In the genomic region with DNA sequence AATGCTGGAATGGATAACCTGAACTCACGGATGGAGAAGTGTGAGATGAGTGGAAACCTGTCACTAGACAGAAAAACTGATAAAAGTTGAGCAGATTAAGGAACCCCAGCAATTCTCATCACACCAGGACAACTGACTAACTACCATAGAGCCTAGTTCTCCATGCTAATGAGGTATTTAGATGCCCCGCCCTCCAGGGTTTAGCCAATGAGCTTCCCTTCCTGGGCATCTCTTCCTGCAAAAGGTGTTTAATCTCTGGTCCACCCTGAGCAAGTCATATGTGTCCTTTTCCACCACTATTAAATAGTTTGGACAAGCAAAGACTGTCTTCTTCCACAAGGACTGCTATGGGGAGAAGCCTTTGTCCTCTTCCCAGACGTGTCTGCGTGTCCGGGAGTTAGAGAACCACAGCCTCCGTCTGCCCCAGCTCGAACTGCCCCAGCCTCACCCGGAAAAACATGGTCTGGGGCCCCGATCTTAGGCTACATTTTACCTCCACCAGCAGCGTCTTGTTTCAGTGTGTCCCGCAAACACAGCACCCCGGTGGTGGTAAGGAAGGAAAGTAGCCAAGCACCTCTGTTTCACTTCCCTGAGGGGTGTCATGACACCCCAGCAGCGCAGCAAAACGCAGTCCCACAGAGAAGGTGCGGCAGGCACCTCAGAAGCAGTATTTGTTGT, we compare ENCODE assay signal across 11 mouse cellular contexts. TPM values are rescaled to one million over a fixed set of nuclear protein-coding genes. Genes with fewer than 3 reads are reported as not detected.
DNase-seq lines count a peak whose midpoint lies in the region; ATAC-seq and TF ChIP-seq lines count a peak whose summit lies in the region.
"Had no signal": no experiment of that assay in that cellular context is flagged by ENCODE, and none has a peak within 500 bp of the region (broad histone marks: within the 10 kb centered on the region; RNA-seq: fewer than 3 reads in every experiment).

No protein-coding gene starts in this region.

- no peaks in the 10 kb centered on the region for H3K9me3 ChIP-seq in liver, embryonic 11.5 days (ENCODE audit: control insufficient read depth, low read length)
- no peaks in the 10 kb centered on the region for H3K9me3 ChIP-seq in limb, embryonic 11.5 days (ENCODE audit: control insufficient read depth, low read length)
- no peaks in the 10 kb centered on the region for H3K9me3 ChIP-seq in stomach, postnatal 0 days (ENCODE audit: control insufficient read depth, low read length)
- H3K9me3 ChIP-seq: hindbrain, embryonic 12.5 days had no signal

- H3K9ac ChIP-seq in liver, embryonic 11.5 days (ENCODE audit: low read depth, low read length) = no peak overlapping the region
- H3K9ac ChIP-seq in limb, embryonic 11.5 days (ENCODE audit: low read length) = no peak overlapping the region
- H3K9ac ChIP-seq in stomach, postnatal 0 days (ENCODE audit: low read length) = no peak overlapping the region
- H3K9ac ChIP-seq: hindbrain, embryonic 12.5 days had no signal

- no peak for TF ChIP-seq EP300 in stomach, postnatal 0 days (optimal IDR thresholded peaks at IDR 0.05)

- peak overlapping the region; percentile 54 for H3K4me2 ChIP-seq in liver, embryonic 11.5 days
- H3K4me2 ChIP-seq in limb, embryonic 11.5 days (ENCODE audit: low read depth, severe bottlenecking) = peak overlapping the region; percentile 7; the same call in 1 of the 2 replicates
- peak overlapping the region; percentile 27 for H3K4me2 ChIP-seq in stomach, postnatal 0 days (replicated peaks; ENCODE audit: low read depth)
- H3K4me2 ChIP-seq: hindbrain, embryonic 12.5 days had no signal

- peak overlapping the region; percentile 20; the same call in 1 of the 2 replicates for H3K4me3 ChIP-seq in liver, embryonic 11.5 days (ENCODE audit: low read depth, low read length)
- H3K4me3 ChIP-seq in limb, embryonic 11.5 days (ENCODE audit: low read depth, low read length) = no peak overlapping the region
- H3K4me3 ChIP-seq in stomach, postnatal 0 days (ENCODE audit: low read depth, low read length) = peak overlapping the region; percentile 17; the same call in 1 of the 2 replicates
- H3K4me3 ChIP-seq: hindbrain, embryonic 12.5 days; megakaryocyte, embryonic 14.5 days had no signal

- TF ChIP-seq CTCF in stomach, postnatal 0 days (IDR thresholded peaks at IDR 0.05; ENCODE audit: low read depth) = no peak

- H3K27ac ChIP-seq in liver, embryonic 11.5 days (ENCODE audit: low read depth, low read length) = no peak overlapping the region
- no peak overlapping the region for H3K27ac ChIP-seq in limb, embryonic 11.5 days (replicated peaks; ENCODE audit: low read depth, low read length)
- H3K27ac ChIP-seq in stomach, postnatal 0 days (replicated peaks) = no peak overlapping the region
- H3K27ac ChIP-seq: hindbrain, embryonic 12.5 days had no signal

- H3K4me1 ChIP-seq in liver, embryonic 11.5 days (replicated peaks; ENCODE audit: control insufficient read depth, insufficient read depth, low read length) = no peaks in the 10 kb centered on the region
- H3K4me1 ChIP-seq in limb, embryonic 11.5 days (ENCODE audit: control insufficient read depth, insufficient read depth, low read length) = no peaks in the 10 kb centered on the region
- H3K4me1 ChIP-seq in stomach, postnatal 0 days (replicated peaks; ENCODE audit: control insufficient read depth, insufficient read depth) = no peaks in the 10 kb centered on the region
- H3K4me1 ChIP-seq: hindbrain, embryonic 12.5 days had no signal

- no peak for DNase-seq in liver, embryonic 11.5 days (ENCODE audit: low spot score)
- DNase-seq in liver (no peak), ZHBTc4 (ENCODE audit: low read depth, low spot score) (peak; percentile 24)
- no peak for DNase-seq in limb, embryonic 11.5 days (ENCODE audit: low spot score)
- DNase-seq in stomach, postnatal 0 days (ENCODE audit: low spot score) = peak; percentile 25
- DNase-seq in cerebellum, postnatal 36 days = no peak
- no peak for DNase-seq in gastrocnemius, postnatal 4 days (ENCODE audit: low spot score in 2 of 2)
- no peak for DNase-seq in adrenal gland, adult 18-20 months (ENCODE audit: low spot score in 2 of 2)

- no peak for ATAC-seq in liver, embryonic 11.5 days (replicated peaks; ENCODE audit: low FRiP score)
- no peak for ATAC-seq in limb, embryonic 11.5 days (ENCODE audit: insufficient number of reproducible peaks, low FRiP score, low TSS enrichment, low read depth)
- no peak for ATAC-seq in stomach, postnatal 0 days (ENCODE audit: low FRiP score, low TSS enrichment)

- WGBS in liver, embryonic 11.5 days = 30% methylated on average over 15 of the region's 15 CpGs
- WGBS in limb, embryonic 11.5 days = 46% methylated on average over 15 of the region's 15 CpGs
- 37% methylated on average over 15 of the region's 15 CpGs for WGBS in stomach, postnatal 0 days

- 0 out of 2 replicates have a peak, but pooled peaks cover 3% of the 10 kb centered on the region for H3K27me3 ChIP-seq in liver, embryonic 11.5 days (replicated peaks; ENCODE audit: control insufficient read depth, insufficient read depth, low read length)
- H3K27me3 ChIP-seq in limb, embryonic 11.5 days (ENCODE audit: control insufficient read depth, insufficient read depth, low read length) = no peaks in the 10 kb centered on the region
- H3K27me3 ChIP-seq in stomach, postnatal 0 days (ENCODE audit: control insufficient read depth, insufficient read depth, low read length) = no peaks in the 10 kb centered on the region

- no peaks in the 10 kb centered on the region for H3K36me3 ChIP-seq in liver, embryonic 11.5 days (ENCODE audit: control insufficient read depth, insufficient read depth, low read length)
- H3K36me3 ChIP-seq in limb, embryonic 11.5 days (ENCODE audit: control insufficient read depth, insufficient read depth, low read length) = no peaks in the 10 kb centered on the region
- H3K36me3 ChIP-seq in stomach, postnatal 0 days (ENCODE audit: control insufficient read depth, insufficient read depth, low read length) = no peaks in the 10 kb centered on the region
- H3K36me3 ChIP-seq: hindbrain, embryonic 12.5 days had no signal

RNA-seq across cellular contexts. Expression of a gene that starts 26.1 kb away (rescaled TPM):
- not detected in 2 replicates for polyA plus RNA-seq in liver, embryonic 11.5 days (2014; fragmentation: Nextera tagmentation; extraction: Ambion mirVana)
- polyA plus RNA-seq in limb, embryonic 11.5 days (2014; fragmentation: Nextera tagmentation; extraction: Ambion mirVana) = not detected in 2 replicates
- 0.05 and 0.07 TPM in 2 replicates for polyA plus RNA-seq in stomach, postnatal 0 days (2015; fragmentation: Nextera tagmentation; extraction: Ambion mirVana)
- 1 to 10 TPM; 4.0 to 4.9 TPM for total RNA-seq in gastrocnemius, postnatal 4 days (2021)
- not detected for total RNA-seq in adrenal gland, adult 18-20 months (2021)
- polyA plus RNA-seq: urinary bladder, adult 2 months had no signal

RNA-seq across cellular contexts. Expression of a gene that starts 28.7 kb away (rescaled TPM):
- 28.5 and 28.9 TPM in 2 replicates for polyA plus RNA-seq in liver, embryonic 11.5 days (2014; fragmentation: Nextera tagmentation; extraction: Ambion mirVana)
- 18.8 and 19.6 TPM in 2 replicates for polyA plus RNA-seq in limb, embryonic 11.5 days (2014; fragmentation: Nextera tagmentation; extraction: Ambion mirVana)
- 4.7 and 5.5 TPM in 2 replicates for polyA plus RNA-seq in stomach, postnatal 0 days (2015; fragmentation: Nextera tagmentation; extraction: Ambion mirVana)
- 10 to 100 TPM; 28.0 to 29.2 TPM for total RNA-seq in gastrocnemius, postnatal 4 days (2021)
- total RNA-seq in adrenal gland, adult 18-20 months (2021) = 10 to 100 TPM; 25.4 to 26.8 TPM

Comparison
In these comparisons a context has a peak if more than half of its experiments do, and no peak if none do; other contexts are left out.
1. DNase-seq: peak in ZHBTc4 (single experiment) and stomach, postnatal 0 days (single experiment); none in liver, embryonic 11.5 days (single experiment), liver (single experiment), limb, embryonic 11.5 days (single experiment), cerebellum, postnatal 36 days (0 of 2), gastrocnemius, postnatal 4 days (0 of 2) and adrenal gland, adult 18-20 months (0 of 2).
2. Peak in every context shown above with its lines, with median percentiles within 50 percentile points of each other: H3K4me2 ChIP-seq.